Mouse (Mus musculus): ENCODE measurements around the gene Sema3g. TPM values are rescaled to one million over a fixed set of nuclear protein-coding genes. Genes with fewer than 3 reads are reported as not detected.

Sema3g gene
- polyA plus RNA-seq, 1 experiment from 2014 or later = 3.0 TPM

- ATAC-seq = no peak
- POLR2A ChIA-PET = interaction anchor here (1.1 kb wide), 1 partner anchor 34 kb away, joined by 3 read pairs; the partner anchor contains the start of genes Bap1 and Phf7
- no peak for DNase-seq (ENCODE audit: low read depth, low spot score)
- CTCF ChIA-PET = interaction anchor here (0.7 to 1.9 kb wide), 6 partner anchors 9 to 20 kb away, joined by 3 to 6 read pairs (median 4); partner anchors contain the start of gene Tnnc1
- no peaks in the 10 kb centered on the region for H3K27me3 ChIP-seq
- no peak for TF ChIP-seq CTCF (IDR thresholded peaks at IDR 0.05)
- in situ Hi-C loops (cut with MboI; ENCODE audit: low pct_unique_long_range_greater_than_20kb) = no loop called here
Observed at GRCm38 (mm10) chr14:31216846-31217245, 814 bp upstream of the Sema3g start, which contains the start of gene Nisch. Nisch (minus strand) TSS chr14:31216946.

- POLR2A ChIA-PET = no interaction called here
- peak; percentile 83 for DNase-seq (ENCODE audit: low read depth, low spot score)
- CTCF ChIA-PET = interaction anchor here (0.7 to 1.9 kb wide), 7 partner anchors 9 to 201 kb away, joined by 3 to 6 read pairs (median 3); partner anchors contain the start of genes Sema3g and Tnnc1
- no peaks in the 10 kb centered on the region for H3K27me3 ChIP-seq
- in situ Hi-C loops (cut with MboI; ENCODE audit: low pct_unique_long_range_greater_than_20kb) = no loop called here
- TF ChIP-seq CTCF (IDR thresholded peaks at IDR 0.05) = no peak
- peak; percentile 82 for ATAC-seq
Observed at GRCm38 (mm10) chr14:31226978-31227377, 9.3 kb downstream of the Sema3g start.

- DNase-seq (ENCODE audit: low read depth, low spot score) (no peak), ATAC-seq (no peak)
- TF ChIP-seq CTCF (IDR thresholded peaks at IDR 0.05) = no peak
- POLR2A ChIA-PET = no interaction called here
- H3K27me3 ChIP-seq = no peaks in the 10 kb centered on the region
- in situ Hi-C loops (cut with MboI; ENCODE audit: low pct_unique_long_range_greater_than_20kb) = no loop called here
- CTCF ChIA-PET = interaction anchor here (0.7 to 1.9 kb wide), 2 partner anchors 11 to 21 kb away, joined by 3 to 6 read pairs; partner anchors contain the start of gene Sema3g
Observed at GRCm38 (mm10) chr14:31228234-31228633, 10.6 kb downstream of the Sema3g start.

GRCm38 (mm10) chr14:31230442-31230841, 12.8 kb downstream of the Sema3g start:
- H3K27me3 ChIP-seq = no peaks in the 10 kb centered on the region
- ATAC-seq (no peak), DNase-seq (ENCODE audit: low read depth, low spot score) (no peak)
- POLR2A ChIA-PET = interaction anchor here (0.9 to 3.0 kb wide), 3 partner anchors 9 to 21 kb away, joined by 3 to 13 read pairs (median 3); partner anchors contain the start of genes Bap1 and Phf7
- CTCF ChIA-PET = interaction anchor here (1.1 to 2.2 kb wide), 6 partner anchors 10 to 20 kb away, joined by 3 to 10 read pairs (median 3); no protein-coding TSS in a partner anchor
- no peak for TF ChIP-seq CTCF (IDR thresholded peaks at IDR 0.05)
- in situ Hi-C loops (cut with MboI; ENCODE audit: low pct_unique_long_range_greater_than_20kb) = no loop called here

- ATAC-seq = no peak
- POLR2A ChIA-PET = interaction anchor here (1.3 to 3.0 kb wide), 2 partner anchors 19 to 26 kb away, joined by 4 to 13 read pairs; partner anchors contain the start of genes Bap1 and Phf7
Observed at GRCm38 (mm10) chr14:31232404-31233069, 14.9 kb downstream of the Sema3g start.

GRCm38 (mm10) chr14:31233070-31233995, 15.7 kb downstream of the Sema3g start:
- no peak for TF ChIP-seq CTCF (IDR thresholded peaks at IDR 0.05)
- no peaks in the 10 kb centered on the region for H3K27me3 ChIP-seq
- DNase-seq (ENCODE audit: low read depth, low spot score) (no peak), ATAC-seq (no peak)
- in situ Hi-C loops (cut with MboI; ENCODE audit: low pct_unique_long_range_greater_than_20kb) = no loop called here
- ChIA-PET CTCF (interaction anchor here (1.0 to 1.7 kb wide), 5 partner anchors 10 to 23 kb away, joined by 3 to 7 read pairs (median 5); no protein-coding TSS in a partner anchor), POLR2A (interaction anchor here (1.3 kb wide), 1 partner anchor 27 kb away, joined by 4 read pairs; no protein-coding TSS in a partner anchor)

More at GRCm38 (mm10) chr14:31232404-31233069, 14.9 kb downstream of the Sema3g start:
- in situ Hi-C loops (cut with MboI; ENCODE audit: low pct_unique_long_range_greater_than_20kb) = no loop called here
- DNase-seq (ENCODE audit: low read depth, low spot score) = no peak
- TF ChIP-seq CTCF (IDR thresholded peaks at IDR 0.05) = no peak
- CTCF ChIA-PET = interaction anchor here (1.2 to 1.7 kb wide), 3 partner anchors 13 to 19 kb away, joined by 5 to 7 read pairs (median 6); partner anchors contain the start of gene Sema3g
- H3K27me3 ChIP-seq = no peaks in the 10 kb centered on the region

GRCm38 (mm10) chr14:31233996-31234591, 16.4 kb downstream of the Sema3g start:
- no peak for ATAC-seq

GRCm38 (mm10) chr14:31237101-31237882, 19.6 kb downstream of the Sema3g start:
- no peak for TF ChIP-seq CTCF (IDR thresholded peaks at IDR 0.05)
- ChIA-PET CTCF (interaction anchor here (0.9 to 2.1 kb wide), 5 partner anchors 11 to 27 kb away, joined by 3 to 7 read pairs (median 4); partner anchors contain the start of genes Bap1 and Phf7), POLR2A (interaction anchor here (1.3 kb wide), 1 partner anchor 22 kb away, joined by 5 read pairs; no protein-coding TSS in a partner anchor)
- in situ Hi-C loops (cut with MboI; ENCODE audit: low pct_unique_long_range_greater_than_20kb) = no loop called here
- H3K27me3 ChIP-seq = no peaks in the 10 kb centered on the region
- ATAC-seq = peak; percentile 23
- DNase-seq (ENCODE audit: low read depth, low spot score) = no peak

More at GRCm38 (mm10) chr14:31233996-31234591, 16.4 kb downstream of the Sema3g start:
- ChIA-PET POLR2A (no interaction called here), CTCF (interaction anchor here (1.0 to 1.7 kb wide), 6 partner anchors 9 to 24 kb away, joined by 3 to 7 read pairs (median 4); no protein-coding TSS in a partner anchor)
- H3K27me3 ChIP-seq = no peaks in the 10 kb centered on the region
- TF ChIP-seq CTCF (IDR thresholded peaks at IDR 0.05) = no peak
- in situ Hi-C loops (cut with MboI; ENCODE audit: low pct_unique_long_range_greater_than_20kb) = no loop called here
- DNase-seq (ENCODE audit: low read depth, low spot score) = no peak

- in situ Hi-C loops (cut with MboI; ENCODE audit: low pct_unique_long_range_greater_than_20kb) = no loop called here
- CTCF ChIA-PET = interaction anchor here (1.5 kb wide), 1 partner anchor 10 kb away, joined by 3 read pairs; no protein-coding TSS in a partner anchor
- POLR2A ChIA-PET = interaction anchor here (1.1 to 1.5 kb wide), 2 partner anchors 9 to 10 kb away, joined by 3 to 4 read pairs; partner anchors contain the start of genes Bap1 and Phf7
- TF ChIP-seq CTCF (IDR thresholded peaks at IDR 0.05) = no peak
- ATAC-seq (no peak), DNase-seq (ENCODE audit: low read depth, low spot score) (no peak)
- no peaks in the 10 kb centered on the region for H3K27me3 ChIP-seq
Observed at GRCm38 (mm10) chr14:31240528-31240927, 22.9 kb downstream of the Sema3g start.

Data from Patski (cell line).